In the genomic region with DNA sequence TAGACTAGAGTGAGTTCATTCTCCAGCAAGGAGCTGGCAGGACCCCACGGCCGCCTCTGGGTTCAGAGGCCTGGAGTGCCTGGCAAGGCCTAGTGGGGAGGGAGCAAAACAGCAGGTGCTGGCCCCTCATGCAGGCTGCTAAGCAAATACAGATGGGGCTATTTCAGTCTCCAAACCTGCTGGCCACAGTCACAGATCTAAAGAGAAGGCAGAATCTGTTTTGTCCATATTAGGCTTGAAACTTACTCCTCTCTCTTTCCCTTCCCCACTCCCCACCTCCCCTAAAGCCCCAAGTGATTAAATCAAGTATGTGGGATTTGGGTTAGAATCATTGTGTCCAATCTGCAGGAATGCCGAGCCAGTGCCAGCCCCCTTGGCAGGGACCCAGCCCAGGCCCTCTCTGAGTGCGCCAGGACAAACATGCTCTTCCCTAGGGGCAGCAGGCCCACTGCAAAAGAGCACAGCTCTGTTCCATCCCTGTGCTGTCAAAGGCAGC, we compare ENCODE assay signal across 9 mouse cellular contexts. TPM values are rescaled to one million over a fixed set of nuclear protein-coding genes. Genes with fewer than 3 reads are reported as not detected.
DNase-seq lines count a peak whose midpoint lies in the region; ATAC-seq and TF ChIP-seq lines count a peak whose summit lies in the region.
"Had no signal": no experiment of that assay in that cellular context is flagged by ENCODE, and none has a peak within 500 bp of the region (broad histone marks: within the 10 kb centered on the region; RNA-seq: fewer than 3 reads in every experiment).

No protein-coding gene starts in this region.

- ATAC-seq in embryonic facial prominence, embryonic 12.5 days (ENCODE audit: insufficient number of reproducible peaks, insufficient read depth, low FRiP score, low TSS enrichment), result peak; percentile 73; the same call in 1 of the 2 replicates
- peak; percentile 92 for ATAC-seq in forebrain, embryonic 13.5 days
- ATAC-seq in hindbrain, embryonic 12.5 days (ENCODE audit: low FRiP score), result peak; percentile 32; the same call in 1 of the 2 replicates
- ATAC-seq in lung, embryonic 16.5 days (ENCODE audit: low read depth), result peak; percentile 78

- H3K27ac ChIP-seq in embryonic facial prominence, embryonic 12.5 days, result peak overlapping the region; percentile 26
- H3K27ac ChIP-seq in embryonic facial prominence, embryonic 10.5 days (replicated peaks), result no peak overlapping the region
- peak overlapping the region; percentile 82 for H3K27ac ChIP-seq in forebrain, embryonic 13.5 days
- H3K27ac ChIP-seq in hindbrain, embryonic 12.5 days, result peak overlapping the region; percentile 52; the same call in 1 of the 2 replicates
- peak overlapping the region; percentile 60 for H3K27ac ChIP-seq in lung, embryonic 16.5 days (ENCODE audit: low read length)
- H3K27ac ChIP-seq in testis, adult 2 months (ENCODE audit: control insufficient read depth, insufficient read depth, low read depth, low read length), result peak overlapping the region; percentile 46; the same call in 1 of the 2 replicates

- peaks cover 45% of the 10 kb centered on the region for H3K36me3 ChIP-seq in embryonic facial prominence, embryonic 12.5 days
- peaks cover 88% of the 10 kb centered on the region for H3K36me3 ChIP-seq in embryonic facial prominence, embryonic 10.5 days (replicated peaks)
- peaks cover 11% of the 10 kb centered on the region; the same call in 1 of the 2 replicates for H3K36me3 ChIP-seq in forebrain, embryonic 13.5 days (ENCODE audit: poor library complexity, severe bottlenecking)
- peaks cover 32% of the 10 kb centered on the region for H3K36me3 ChIP-seq in hindbrain, embryonic 12.5 days
- peaks cover 32% of the 10 kb centered on the region for H3K36me3 ChIP-seq in lung, embryonic 16.5 days (ENCODE audit: control insufficient read depth, insufficient read depth, low read length)
- H3K36me3 ChIP-seq in testis, adult 2 months (ENCODE audit: control insufficient read depth, insufficient read depth, low read length), result no peaks in the 10 kb centered on the region

- no peaks in the 10 kb centered on the region for H3K27me3 ChIP-seq in embryonic facial prominence, embryonic 12.5 days
- H3K27me3 ChIP-seq in embryonic facial prominence, embryonic 10.5 days (replicated peaks; ENCODE audit: low read depth, poor library complexity, severe bottlenecking), result no peaks in the 10 kb centered on the region
- H3K27me3 ChIP-seq in forebrain, embryonic 13.5 days, result no peaks in the 10 kb centered on the region
- H3K27me3 ChIP-seq in hindbrain, embryonic 12.5 days, result no peaks in the 10 kb centered on the region
- H3K27me3 ChIP-seq in lung, embryonic 16.5 days (ENCODE audit: control insufficient read depth, insufficient read depth, low read depth, low read length), result no peaks in the 10 kb centered on the region
- H3K27me3 ChIP-seq in testis, adult 2 months (ENCODE audit: control insufficient read depth, insufficient read depth, low read length), result no peaks in the 10 kb centered on the region

- H3K4me1 ChIP-seq in embryonic facial prominence, embryonic 12.5 days, result 0 out of 2 replicates have a peak, but pooled peaks cover 3% of the 10 kb centered on the region
- H3K4me1 ChIP-seq in embryonic facial prominence, embryonic 10.5 days, result no peaks in the 10 kb centered on the region
- H3K4me1 ChIP-seq in forebrain, embryonic 13.5 days, result peaks cover 20% of the 10 kb centered on the region
- 0 out of 2 replicates have a peak, but pooled peaks cover 3% of the 10 kb centered on the region for H3K4me1 ChIP-seq in hindbrain, embryonic 12.5 days
- peaks cover 12% of the 10 kb centered on the region for H3K4me1 ChIP-seq in lung, embryonic 16.5 days (replicated peaks; ENCODE audit: control insufficient read depth, insufficient read depth, low read length)
- no peaks in the 10 kb centered on the region; the same call in 1 of the 2 replicates for H3K4me1 ChIP-seq in testis, adult 2 months (ENCODE audit: control insufficient read depth, insufficient read depth, low read length)

- TF ChIP-seq CTCF in testis, adult 2 months (IDR thresholded peaks at IDR 0.05; ENCODE audit: control insufficient read depth, insufficient read depth, insufficient replicate concordance, low read depth, low read length), result peak; percentile 13; the same call in 1 of the 2 replicates

- 58% methylated on average over 4 of the region's 4 CpGs for WGBS in embryonic facial prominence, embryonic 12.5 days
- WGBS in embryonic facial prominence, embryonic 10.5 days, result 65% methylated on average over 4 of the region's 4 CpGs
- WGBS in forebrain, embryonic 13.5 days, result 27% methylated on average over 4 of the region's 4 CpGs
- WGBS in hindbrain, embryonic 12.5 days, result 41% methylated on average over 4 of the region's 4 CpGs
- WGBS in lung, embryonic 16.5 days, result 30% methylated on average over 4 of the region's 4 CpGs

- no peak for TF ChIP-seq POLR2A in testis, adult 2 months (IDR thresholded peaks at IDR 0.05; ENCODE audit: control insufficient read depth, low read depth, low read length)

- H3K9ac ChIP-seq in embryonic facial prominence, embryonic 12.5 days, result no peak overlapping the region
- peak overlapping the region; percentile 34; the same call in 1 of the 2 replicates for H3K9ac ChIP-seq in forebrain, embryonic 13.5 days
- H3K9ac ChIP-seq in hindbrain, embryonic 12.5 days, result no peak overlapping the region
- H3K9ac ChIP-seq in lung, embryonic 16.5 days (ENCODE audit: low read length), result peak overlapping the region; percentile 2; the same call in 1 of the 2 replicates

- no peaks in the 10 kb centered on the region for H3K9me3 ChIP-seq in embryonic facial prominence, embryonic 12.5 days
- no peaks in the 10 kb centered on the region for H3K9me3 ChIP-seq in embryonic facial prominence, embryonic 10.5 days
- H3K9me3 ChIP-seq in forebrain, embryonic 13.5 days (replicated peaks), result no peaks in the 10 kb centered on the region
- H3K9me3 ChIP-seq in hindbrain, embryonic 12.5 days (replicated peaks), result no peaks in the 10 kb centered on the region
- H3K9me3 ChIP-seq in lung, embryonic 16.5 days (ENCODE audit: control insufficient read depth, low read length), result no peaks in the 10 kb centered on the region
- H3K9me3 ChIP-seq: megakaryocyte, embryonic 14.5 days had no signal

- H3K4me3 ChIP-seq in embryonic facial prominence, embryonic 12.5 days, result no peak overlapping the region
- H3K4me3 ChIP-seq in embryonic facial prominence, embryonic 10.5 days, result no peak overlapping the region
- H3K4me3 ChIP-seq in forebrain, embryonic 13.5 days, result no peak overlapping the region
- H3K4me3 ChIP-seq in hindbrain, embryonic 12.5 days, result no peak overlapping the region
- H3K4me3 ChIP-seq in lung, embryonic 16.5 days (ENCODE audit: low read length), result no peak overlapping the region
- H3K4me3 ChIP-seq in testis, adult 2 months (ENCODE audit: control insufficient read depth, low read depth, low read length), result no peak overlapping the region
- H3K4me3 ChIP-seq: megakaryocyte, embryonic 14.5 days had no signal

- no peak overlapping the region for H3K4me2 ChIP-seq in embryonic facial prominence, embryonic 12.5 days (replicated peaks)
- H3K4me2 ChIP-seq in forebrain, embryonic 13.5 days, result no peak overlapping the region
- no peak overlapping the region for H3K4me2 ChIP-seq in hindbrain, embryonic 12.5 days (replicated peaks)
- H3K4me2 ChIP-seq in lung, embryonic 16.5 days (ENCODE audit: low read depth, low read length), result no peak overlapping the region

- DNase-seq in embryonic facial prominence, embryonic 10.5 days (ENCODE audit: low spot score), result no peak
- peak; percentile 96 for DNase-seq in NIH3T3 (ENCODE audit: low read depth)
- no peak for DNase-seq in yolk sac, embryonic 10.5 days (ENCODE audit: low spot score)

RNA-seq across cellular contexts. Expression of gene Rpl27a, which starts 17.6 kb away (rescaled TPM):
- polyA plus RNA-seq in embryonic facial prominence, embryonic 12.5 days (2016; fragmentation: Nextera tagmentation; extraction: Ambion mirVana), result 127 and 129 TPM in 2 replicates
- polyA plus RNA-seq in embryonic facial prominence, embryonic 10.5 days (2016; fragmentation: Nextera tagmentation; extraction: Ambion mirVana), result 132 and 136 TPM in 2 replicates
- 106 TPM in 2 replicates for polyA plus RNA-seq in forebrain, embryonic 13.5 days (2015; fragmentation: Nextera tagmentation; extraction: Ambion mirVana)
- polyA plus RNA-seq in hindbrain, embryonic 12.5 days (2016; fragmentation: Nextera tagmentation; extraction: Ambion mirVana), result 86.2 and 98.4 TPM in 2 replicates
- polyA plus RNA-seq in lung, embryonic 16.5 days (2015; fragmentation: Nextera tagmentation; extraction: Ambion mirVana), result 126 and 134 TPM in 2 replicates
- 185 and 223 TPM in 2 replicates for polyA plus RNA-seq in testis, adult 2 months (2012; rRNA removed)

RNA-seq across cellular contexts. Expression of gene Trim66, which starts 28.6 kb away (rescaled TPM):
- 0.57 and 0.75 TPM in 2 replicates for polyA plus RNA-seq in embryonic facial prominence, embryonic 12.5 days (2016; fragmentation: Nextera tagmentation; extraction: Ambion mirVana)
- 0.15 and 0.22 TPM in 2 replicates for polyA plus RNA-seq in embryonic facial prominence, embryonic 10.5 days (2016; fragmentation: Nextera tagmentation; extraction: Ambion mirVana)
- 0.34 and 0.46 TPM in 2 replicates for polyA plus RNA-seq in forebrain, embryonic 13.5 days (2015; fragmentation: Nextera tagmentation; extraction: Ambion mirVana)
- 0.08 and 0.12 TPM in 2 replicates for polyA plus RNA-seq in hindbrain, embryonic 12.5 days (2016; fragmentation: Nextera tagmentation; extraction: Ambion mirVana)
- polyA plus RNA-seq in lung, embryonic 16.5 days (2015; fragmentation: Nextera tagmentation; extraction: Ambion mirVana), result 0.03 and 0.13 TPM in 2 replicates
- polyA plus RNA-seq in testis, adult 2 months (2012; rRNA removed), result 20.6 and 25.6 TPM in 2 replicates

Comparison
In these comparisons a context has a peak if more than half of its experiments do, and no peak if none do; other contexts are left out.
1. ATAC-seq: peak in every context shown above with its lines; median percentile 92 in forebrain, embryonic 13.5 days; 78 in lung, embryonic 16.5 days; 73 in embryonic facial prominence, embryonic 12.5 days; 32 in hindbrain, embryonic 12.5 days.
2. H3K9ac ChIP-seq: peak in forebrain, embryonic 13.5 days (single experiment) and lung, embryonic 16.5 days (single experiment); none in embryonic facial prominence, embryonic 12.5 days (single experiment) and hindbrain, embryonic 12.5 days (single experiment).
3. RNA of gene Trim66, which starts 28.6 kb away (polyA plus RNA-seq): 20.6 to 25.6 TPM in testis, adult 2 months; 0.57 to 0.75 TPM in embryonic facial prominence, embryonic 12.5 days, 0.34 to 0.46 TPM in forebrain, embryonic 13.5 days, 0.15 to 0.22 TPM in embryonic facial prominence, embryonic 10.5 days, 0.03 to 0.13 TPM in lung, embryonic 16.5 days and 0.08 to 0.12 TPM in hindbrain, embryonic 12.5 days; every median in the first group is over 10 times any median in the second.